Mouse (Mus musculus): Measurements from ENCODE around the gene Sv2b.

- TF ChIP-seq CTCF (IDR thresholded peaks at IDR 0.05; ENCODE audit: low read depth) (no peak), EP300 (optimal IDR thresholded peaks at IDR 0.05) (no peak)
These were observed 223.6 kb downstream of the Sv2b start for GRCm38 (mm10) chr7:75085473-75085872.

Measured in stomach, postnatal 0 days (tissue).